Mouse (Mus musculus): ENCODE data around the gene Alx3. TPM values are rescaled to one million over a fixed set of nuclear protein-coding genes. Genes with fewer than 3 reads are reported as not detected.

Gene Alx3
- polyA plus RNA-seq, 1 experiment from 2014 or later, result 0.29 TPM

GRCm38 (mm10) chr3:107627641-107628040 lies 32.8 kb downstream of the Alx3 start:
- ATAC-seq, result no peak
- Histone ChIP-seq H3K4me2 (ENCODE audit: low read length) (no peak overlapping the region), H3K4me3 (ENCODE audit: low read length) (no peak overlapping the region), H3K4me1 (ENCODE audit: control insufficient read depth, insufficient read depth, low read depth, low read length) (peaks cover 13% of the 10 kb centered on the region), H3K9me3 (ENCODE audit: control insufficient read depth, low read length) (no peaks in the 10 kb centered on the region), H3K9ac (ENCODE audit: low read depth, low read length) (no peak overlapping the region), H3K27me3 (replicated peaks; ENCODE audit: control insufficient read depth, insufficient read depth, low read length) (no peaks in the 10 kb centered on the region), H3K27ac (ENCODE audit: low read depth, low read length) (no peak overlapping the region), H3K36me3 (ENCODE audit: control insufficient read depth, insufficient read depth, low read length) (peaks cover 44% of the 10 kb centered on the region)
- WGBS, result 86% methylated on average over 7 of the region's 7 CpGs

- Histone ChIP-seq H3K9ac (ENCODE audit: low read depth, low read length) (no peak overlapping the region), H3K27ac (ENCODE audit: low read depth, low read length) (no peak overlapping the region), H3K27me3 (replicated peaks; ENCODE audit: control insufficient read depth, insufficient read depth, low read length) (no peaks in the 10 kb centered on the region), H3K4me3 (ENCODE audit: low read length) (no peak overlapping the region), H3K36me3 (ENCODE audit: control insufficient read depth, insufficient read depth, low read length) (peaks cover 37% of the 10 kb centered on the region), H3K4me2 (ENCODE audit: low read length) (no peak overlapping the region), H3K4me1 (ENCODE audit: control insufficient read depth, insufficient read depth, low read depth, low read length) (peaks cover 13% of the 10 kb centered on the region), H3K9me3 (ENCODE audit: control insufficient read depth, low read length) (no peaks in the 10 kb centered on the region)
- WGBS, result 95% methylated on average over 2 of the region's 2 CpGs
- no peak for ATAC-seq
Measured at GRCm38 (mm10) chr3:107628551-107628950, 33.7 kb downstream of the Alx3 start.

GRCm38 (mm10) chr3:107629411-107629810 lies 34.6 kb downstream of the Alx3 start:
- 94% methylated on average over 4 of the region's 4 CpGs for WGBS
- Histone ChIP-seq H3K4me2 (ENCODE audit: low read length) (no peak overlapping the region), H3K36me3 (ENCODE audit: control insufficient read depth, insufficient read depth, low read length) (peaks cover 33% of the 10 kb centered on the region), H3K9ac (ENCODE audit: low read depth, low read length) (no peak overlapping the region), H3K9me3 (ENCODE audit: control insufficient read depth, low read length) (no peaks in the 10 kb centered on the region), H3K27me3 (replicated peaks; ENCODE audit: control insufficient read depth, insufficient read depth, low read length) (no peaks in the 10 kb centered on the region), H3K4me3 (ENCODE audit: low read length) (no peak overlapping the region), H3K27ac (ENCODE audit: low read depth, low read length) (no peak overlapping the region), H3K4me1 (ENCODE audit: control insufficient read depth, insufficient read depth, low read depth, low read length) (peaks cover 13% of the 10 kb centered on the region)
- ATAC-seq, result no peak

GRCm38 (mm10) chr3:107630682-107631522 lies 36.1 kb downstream of the Alx3 start, which contains the start of gene Gm10961:
Gene Gm10961, plus strand, starts transcription at chr3:107631322.
- peak within 1 kb of the TSS; percentile 99 for H3K27ac ChIP-seq (ENCODE audit: low read depth, low read length)
- H3K4me3 ChIP-seq (ENCODE audit: low read length), result peak within 1 kb of the TSS; percentile 99
- peak within 1 kb of the TSS; percentile 100 for H3K9ac ChIP-seq (ENCODE audit: low read depth, low read length)
- H3K9me3 ChIP-seq (ENCODE audit: control insufficient read depth, low read length), result no peaks in the 10 kb centered on the region
- H3K27me3 ChIP-seq (replicated peaks; ENCODE audit: control insufficient read depth, insufficient read depth, low read length), result no peaks in the 10 kb centered on the region
- ATAC-seq, result peak; percentile 80
- H3K4me2 ChIP-seq (ENCODE audit: low read length), result peak within 1 kb of the TSS; percentile 61
- under 1% methylated on average over 45 of the region's 48 CpGs for WGBS
- H3K36me3 ChIP-seq (ENCODE audit: control insufficient read depth, insufficient read depth, low read length), result peaks cover 18% of the 10 kb centered on the region
- peaks cover 13% of the 10 kb centered on the region for H3K4me1 ChIP-seq (ENCODE audit: control insufficient read depth, insufficient read depth, low read depth, low read length)

GRCm38 (mm10) chr3:107631523-107631958 lies 36.7 kb downstream of the Alx3 start, which contains the start of gene Strip1:
Gene Strip1, minus strand, starts transcription at chr3:107631694.
- Histone ChIP-seq H3K4me2 (ENCODE audit: low read length) (peak within 1 kb of the TSS; percentile 61), H3K36me3 (ENCODE audit: control insufficient read depth, insufficient read depth, low read length) (peaks cover 12% of the 10 kb centered on the region), H3K27ac (ENCODE audit: low read depth, low read length) (peak within 1 kb of the TSS; percentile 99), H3K9ac (ENCODE audit: low read depth, low read length) (peak within 1 kb of the TSS; percentile 100), H3K27me3 (replicated peaks; ENCODE audit: control insufficient read depth, insufficient read depth, low read length) (no peaks in the 10 kb centered on the region), H3K4me1 (ENCODE audit: control insufficient read depth, insufficient read depth, low read depth, low read length) (peaks cover 13% of the 10 kb centered on the region), H3K4me3 (ENCODE audit: low read length) (peak within 1 kb of the TSS; percentile 99), H3K9me3 (ENCODE audit: control insufficient read depth, low read length) (no peaks in the 10 kb centered on the region)
- under 1% methylated on average over 31 of the region's 35 CpGs for WGBS
- ATAC-seq, result peak; percentile 98

- Histone ChIP-seq H3K36me3 (ENCODE audit: control insufficient read depth, insufficient read depth, low read length) (0 out of 2 replicates have a peak, but pooled peaks cover under 1% of the 10 kb centered on the region), H3K4me2 (ENCODE audit: low read length) (no peak overlapping the region), H3K4me3 (ENCODE audit: low read length) (no peak overlapping the region), H3K27ac (ENCODE audit: low read depth, low read length) (no peak overlapping the region), H3K4me1 (ENCODE audit: control insufficient read depth, insufficient read depth, low read depth, low read length) (peaks cover 13% of the 10 kb centered on the region), H3K27me3 (replicated peaks; ENCODE audit: control insufficient read depth, insufficient read depth, low read length) (no peaks in the 10 kb centered on the region), H3K9ac (ENCODE audit: low read depth, low read length) (no peak overlapping the region), H3K9me3 (ENCODE audit: control insufficient read depth, low read length) (no peaks in the 10 kb centered on the region)
- WGBS, result 93% methylated on average over 4 of the region's 4 CpGs
- no peak for ATAC-seq
Measured at GRCm38 (mm10) chr3:107632786-107633185, 38.0 kb downstream of the Alx3 start.

- ATAC-seq, result no peak
- Histone ChIP-seq H3K4me2 (ENCODE audit: low read length) (no peak overlapping the region), H3K9ac (ENCODE audit: low read depth, low read length) (no peak overlapping the region), H3K36me3 (ENCODE audit: control insufficient read depth, insufficient read depth, low read length) (no peaks in the 10 kb centered on the region), H3K9me3 (ENCODE audit: control insufficient read depth, low read length) (no peaks in the 10 kb centered on the region), H3K4me1 (ENCODE audit: control insufficient read depth, insufficient read depth, low read depth, low read length) (peaks cover 11% of the 10 kb centered on the region), H3K27ac (ENCODE audit: low read depth, low read length) (no peak overlapping the region), H3K27me3 (replicated peaks; ENCODE audit: control insufficient read depth, insufficient read depth, low read length) (no peaks in the 10 kb centered on the region), H3K4me3 (ENCODE audit: low read length) (no peak overlapping the region)
- WGBS, result 90% methylated on average over 9 of the region's 9 CpGs
Measured at GRCm38 (mm10) chr3:107633906-107634305, 39.1 kb downstream of the Alx3 start.

GRCm38 (mm10) chr3:107635836-107636235 lies 41.0 kb downstream of the Alx3 start:
- no peak overlapping the region for H3K4me3 ChIP-seq (ENCODE audit: low read length)
- H3K9me3 ChIP-seq (ENCODE audit: control insufficient read depth, low read length), result no peaks in the 10 kb centered on the region
- ATAC-seq, result no peak
- no peak overlapping the region for H3K4me2 ChIP-seq (ENCODE audit: low read length)
- no peaks in the 10 kb centered on the region for H3K4me1 ChIP-seq (ENCODE audit: control insufficient read depth, insufficient read depth, low read depth, low read length)
- H3K27me3 ChIP-seq (replicated peaks; ENCODE audit: control insufficient read depth, insufficient read depth, low read length), result no peaks in the 10 kb centered on the region
- H3K27ac ChIP-seq (ENCODE audit: low read depth, low read length), result no peak overlapping the region
- no peaks in the 10 kb centered on the region for H3K36me3 ChIP-seq (ENCODE audit: control insufficient read depth, insufficient read depth, low read length)
- WGBS, result 59% methylated on average over 8 of the region's 8 CpGs
- no peak overlapping the region for H3K9ac ChIP-seq (ENCODE audit: low read depth, low read length)

- H3K4me3 ChIP-seq (ENCODE audit: low read length), result no peak overlapping the region
- H3K27ac ChIP-seq (ENCODE audit: low read depth, low read length), result no peak overlapping the region
- H3K27me3 ChIP-seq (replicated peaks; ENCODE audit: control insufficient read depth, insufficient read depth, low read length), result no peaks in the 10 kb centered on the region
- no peak overlapping the region for H3K9ac ChIP-seq (ENCODE audit: low read depth, low read length)
- WGBS, result 82% methylated on average over 3 of the region's 3 CpGs
- no peaks in the 10 kb centered on the region for H3K36me3 ChIP-seq (ENCODE audit: control insufficient read depth, insufficient read depth, low read length)
- no peak for ATAC-seq
- no peak overlapping the region for H3K4me2 ChIP-seq (ENCODE audit: low read length)
- no peaks in the 10 kb centered on the region for H3K4me1 ChIP-seq (ENCODE audit: control insufficient read depth, insufficient read depth, low read depth, low read length)
- H3K9me3 ChIP-seq (ENCODE audit: control insufficient read depth, low read length), result no peaks in the 10 kb centered on the region
Measured at GRCm38 (mm10) chr3:107636236-107636635, 41.4 kb downstream of the Alx3 start.

All from hindbrain, embryonic 16.5 days (tissue).